Comparison of ENCODE assay signal across 9 mouse cellular contexts in the genomic region with DNA sequence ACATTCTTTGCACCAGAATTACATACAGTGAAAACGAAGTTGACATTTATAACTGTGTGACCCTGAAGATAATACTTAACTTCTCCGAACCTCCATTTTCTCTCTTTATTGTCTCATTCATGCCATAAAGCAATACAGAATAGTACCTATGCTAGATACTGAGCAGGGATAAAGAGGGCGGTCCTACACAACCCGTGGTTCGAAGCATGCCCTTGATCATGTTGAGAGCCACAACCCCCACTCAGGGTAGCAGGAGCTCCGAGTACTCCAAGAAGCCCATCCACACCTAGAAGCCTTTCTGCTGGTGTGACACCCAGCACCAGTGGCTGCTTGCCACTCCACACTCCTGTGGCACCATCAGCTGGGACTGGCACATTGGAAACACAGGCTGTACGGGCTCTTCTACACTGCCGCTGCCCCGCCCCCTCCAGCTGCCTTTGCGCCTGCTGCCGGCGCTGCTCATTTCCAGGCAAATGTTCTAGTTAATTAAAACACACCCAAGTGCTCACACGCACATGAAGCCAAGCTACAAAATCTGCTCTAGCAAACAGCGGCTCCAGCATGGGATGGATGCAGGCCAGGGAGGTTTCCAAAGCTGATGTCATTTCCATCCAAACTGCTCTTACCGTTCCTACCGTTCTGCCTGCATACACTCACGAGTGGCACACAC.
DNase-seq lines count a peak whose midpoint lies in the region; ATAC-seq and TF ChIP-seq lines count a peak whose summit lies in the region.
"Had no signal": no experiment of that assay in that cellular context is flagged by ENCODE, and none has a peak within 500 bp of the region (broad histone marks: within the 10 kb centered on the region; RNA-seq: fewer than 3 reads in every experiment).

No protein-coding gene starts in this region.

- H3K4me2 ChIP-seq in hindbrain, postnatal 0 days (ENCODE audit: low read depth, low read length): 0 out of 2 replicates have a peak overlapping the region, but pooled peaks have one; percentile 3
- no peak overlapping the region for H3K4me2 ChIP-seq in limb, embryonic 12.5 days
- no peak overlapping the region for H3K4me2 ChIP-seq in lung, postnatal 0 days (replicated peaks; ENCODE audit: low read depth, low read length)
- H3K4me2 ChIP-seq: heart, embryonic 13.5 days had no signal

- H3K9ac ChIP-seq in hindbrain, postnatal 0 days (replicated peaks; ENCODE audit: low read length): 0 out of 2 replicates have a peak overlapping the region, but pooled peaks have one; percentile 17
- H3K9ac ChIP-seq in limb, embryonic 12.5 days (replicated peaks): no peak overlapping the region
- H3K9ac ChIP-seq in lung, postnatal 0 days (replicated peaks; ENCODE audit: low read depth): no peak overlapping the region
- H3K9ac ChIP-seq: heart, embryonic 13.5 days had no signal

- H3K4me1 ChIP-seq in hindbrain, postnatal 0 days (ENCODE audit: insufficient read depth, low read length): peaks cover 25% of the 10 kb centered on the region
- H3K4me1 ChIP-seq in limb, embryonic 12.5 days (replicated peaks): peaks cover 40% of the 10 kb centered on the region
- H3K4me1 ChIP-seq in lung, postnatal 0 days (ENCODE audit: insufficient read depth, low read depth, low read length): no peaks in the 10 kb centered on the region

- H3K9me3 ChIP-seq in hindbrain, postnatal 0 days (ENCODE audit: low read length): no peaks in the 10 kb centered on the region
- no peaks in the 10 kb centered on the region for H3K9me3 ChIP-seq in limb, embryonic 12.5 days
- no peaks in the 10 kb centered on the region for H3K9me3 ChIP-seq in lung, postnatal 0 days (ENCODE audit: low read length)
- H3K9me3 ChIP-seq: heart, embryonic 13.5 days had no signal

- H3K36me3 ChIP-seq in hindbrain, postnatal 0 days (ENCODE audit: insufficient read depth, low read length): no peaks in the 10 kb centered on the region
- H3K36me3 ChIP-seq in limb, embryonic 12.5 days: peaks cover 11% of the 10 kb centered on the region; the same call in 1 of the 2 replicates
- no peaks in the 10 kb centered on the region for H3K36me3 ChIP-seq in lung, postnatal 0 days (ENCODE audit: insufficient read depth, low read length)
- H3K36me3 ChIP-seq: heart, embryonic 13.5 days had no signal

- ATAC-seq in hindbrain, postnatal 0 days: peak; percentile 80
- ATAC-seq in limb, embryonic 12.5 days (ENCODE audit: insufficient number of reproducible peaks, insufficient read depth, low FRiP score, low TSS enrichment, low read depth): no peak
- ATAC-seq in monocyte, adult 5-6 weeks (replicated peaks; ENCODE audit: insufficient number of reproducible peaks, low FRiP score, low TSS enrichment, poor library complexity, severe bottlenecking): no peak
- no peak for ATAC-seq in lung, postnatal 0 days

- H3K27me3 ChIP-seq in hindbrain, postnatal 0 days (ENCODE audit: insufficient read depth, low read length): no peaks in the 10 kb centered on the region
- H3K27me3 ChIP-seq in limb, embryonic 12.5 days: no peaks in the 10 kb centered on the region
- H3K27me3 ChIP-seq in lung, postnatal 0 days (replicated peaks; ENCODE audit: insufficient read depth, low read length): no peaks in the 10 kb centered on the region
- H3K27me3 ChIP-seq: heart, embryonic 13.5 days had no signal

- no peak for TF ChIP-seq EP300 in lung, postnatal 0 days (IDR thresholded peaks at IDR 0.05)

- H3K27ac ChIP-seq in hindbrain, postnatal 0 days: peak overlapping the region; percentile 67
- peak overlapping the region; percentile 45; the same call in 1 of the 2 replicates for H3K27ac ChIP-seq in limb, embryonic 12.5 days
- no peak overlapping the region for H3K27ac ChIP-seq in lung, postnatal 0 days (ENCODE audit: low read length)
- H3K27ac ChIP-seq: heart, embryonic 13.5 days had no signal

- WGBS in hindbrain, postnatal 0 days: 40% methylated on average over 17 of the region's 17 CpGs
- WGBS in limb, embryonic 12.5 days: 67% methylated on average over 17 of the region's 17 CpGs
- WGBS in lung, postnatal 0 days: 67% methylated on average over 17 of the region's 17 CpGs

- H3K4me3 ChIP-seq in hindbrain, postnatal 0 days (ENCODE audit: low read length): no peak overlapping the region
- no peak overlapping the region for H3K4me3 ChIP-seq in limb, embryonic 12.5 days (replicated peaks)
- no peak overlapping the region for H3K4me3 ChIP-seq in lung, postnatal 0 days (ENCODE audit: low read depth, low read length)
- H3K4me3 ChIP-seq: heart, embryonic 13.5 days had no signal

- no peak for TF ChIP-seq CTCF in hindbrain, postnatal 0 days (IDR thresholded peaks at IDR 0.05; ENCODE audit: low read depth)
- no peak for TF ChIP-seq CTCF in lung, postnatal 0 days (IDR thresholded peaks at IDR 0.05)

- peak; percentile 81 for DNase-seq in Muller cell, postnatal 12 days (ENCODE audit: inconsistent ontology term)
- DNase-seq in brain, embryonic 18.5 days (ENCODE audit: low read depth, low spot score): peak; percentile 69
- DNase-seq in frontal cortex, postnatal 14 days (ENCODE audit: low spot score in 2 of 2): peak; percentile 62 to 63
- peak; percentile 89 for DNase-seq in hindbrain, postnatal 0 days (ENCODE audit: low spot score)
- peak; percentile 52 for DNase-seq in skeletal muscle tissue, adult 2 months (ENCODE audit: low read depth, low spot score)
- no peak for DNase-seq in lung, postnatal 0 days (ENCODE audit: low spot score)
